Mouse (Mus musculus): ENCODE measurements around the gene Cfap97d1. TPM values are rescaled to one million over a fixed set of nuclear protein-coding genes. Genes with fewer than 3 reads are reported as not detected.

Gene Cfap97d1
- polyA plus RNA-seq, 1 experiment from 2014 or later, result not detected

DNA sequence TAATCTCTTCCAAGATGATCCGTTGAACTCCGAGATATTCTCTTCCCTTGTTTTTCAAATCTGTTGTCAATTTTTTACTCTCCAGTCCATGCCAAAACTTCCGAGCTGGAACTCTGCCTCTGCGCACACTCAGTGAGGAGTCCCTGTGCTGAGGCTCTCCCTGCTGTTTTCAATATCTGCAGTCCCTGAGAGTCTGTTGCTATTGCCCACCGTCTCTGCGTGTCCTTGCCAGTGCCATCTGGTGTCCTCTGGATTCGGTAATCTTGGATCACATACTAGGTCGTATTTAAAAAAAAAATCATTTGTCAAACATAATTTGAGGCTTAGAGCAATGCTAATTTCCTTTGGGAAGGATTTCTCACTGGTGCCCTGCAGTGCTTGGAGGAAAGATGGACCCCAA lies 50.8 kb downstream of the Cfap97d1 start:
- 56% methylated on average over 8 of the region's 8 CpGs for WGBS
- Histone ChIP-seq H3K36me3 (replicated peaks; ENCODE audit: control insufficient read depth, insufficient read depth) (no peaks in the 10 kb centered on the region), H3K4me1 (replicated peaks; ENCODE audit: control insufficient read depth, insufficient read depth, low read length) (no peaks in the 10 kb centered on the region), H3K27me3 (ENCODE audit: control insufficient read depth, insufficient read depth, low read length) (no peaks in the 10 kb centered on the region), H3K9me3 (ENCODE audit: control insufficient read depth, low read length) (no peaks in the 10 kb centered on the region), H3K4me2 (replicated peaks) (no peak overlapping the region), H3K27ac (no peak overlapping the region), H3K4me3 (replicated peaks; ENCODE audit: low read length) (no peak overlapping the region), H3K9ac (no peak overlapping the region)
- no peak for DNase-seq (ENCODE audit: low spot score)
- no peak for ATAC-seq (ENCODE audit: low FRiP score)

DNA sequence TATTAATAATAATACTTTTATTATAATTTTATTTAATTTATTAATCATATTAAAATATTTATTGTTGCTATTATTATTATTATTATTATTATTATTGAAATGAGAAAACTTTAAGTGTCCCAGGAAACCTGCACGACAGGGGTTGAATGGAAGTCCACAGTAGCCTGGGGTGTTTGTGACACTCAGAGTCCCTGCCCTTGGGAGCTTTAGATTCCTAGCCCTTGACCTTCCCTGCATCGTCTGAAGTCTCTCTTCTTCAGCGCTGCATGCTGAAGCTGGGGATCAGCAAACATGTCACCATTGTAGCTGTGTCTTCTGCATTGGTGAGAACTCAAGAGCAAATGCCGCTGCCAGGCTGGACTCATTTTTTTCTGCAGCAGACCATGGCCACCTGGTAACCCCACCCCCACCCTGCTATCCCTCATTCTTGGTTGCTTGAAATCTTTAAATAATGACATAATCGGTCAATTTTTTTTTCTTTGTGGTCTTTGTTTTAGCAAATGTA lies 51.4 kb downstream of the Cfap97d1 start:
- Histone ChIP-seq H3K36me3 (replicated peaks; ENCODE audit: control insufficient read depth, insufficient read depth) (no peaks in the 10 kb centered on the region), H3K4me3 (replicated peaks; ENCODE audit: low read length) (no peak overlapping the region), H3K4me2 (replicated peaks) (no peak overlapping the region), H3K4me1 (replicated peaks; ENCODE audit: control insufficient read depth, insufficient read depth, low read length) (no peaks in the 10 kb centered on the region), H3K9ac (no peak overlapping the region), H3K27me3 (ENCODE audit: control insufficient read depth, insufficient read depth, low read length) (no peaks in the 10 kb centered on the region), H3K27ac (no peak overlapping the region), H3K9me3 (ENCODE audit: control insufficient read depth, low read length) (no peaks in the 10 kb centered on the region)
- DNase-seq (ENCODE audit: low spot score) (no peak), ATAC-seq (ENCODE audit: low FRiP score) (no peak)
- WGBS, result 68% methylated on average over 5 of the region's 5 CpGs

DNA sequence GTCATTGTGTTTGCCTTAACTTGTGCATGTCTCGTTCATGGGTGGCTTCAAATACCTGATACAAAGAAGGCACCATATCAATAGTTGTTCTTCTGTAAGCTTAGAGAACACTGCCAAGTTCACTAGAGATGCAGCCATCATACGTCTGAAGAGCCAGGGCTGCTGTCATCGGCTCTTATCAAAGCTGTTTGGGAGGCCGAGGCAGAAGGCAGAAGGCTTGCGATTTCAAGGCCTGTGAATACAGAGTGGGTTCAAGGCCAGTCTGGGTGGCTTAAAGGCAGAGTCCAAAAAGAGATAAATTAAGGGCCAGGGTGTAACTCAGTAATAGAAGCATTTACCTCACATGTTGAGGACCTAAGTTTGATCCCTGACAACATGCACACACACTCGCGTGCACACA lies 52.3 kb downstream of the Cfap97d1 start:
- H3K4me3 ChIP-seq (replicated peaks; ENCODE audit: low read length), result no peak overlapping the region
- no peak for ATAC-seq (ENCODE audit: low FRiP score)
- no peak for DNase-seq (ENCODE audit: low spot score)
- H3K4me2 ChIP-seq (replicated peaks), result no peak overlapping the region
- no peak overlapping the region for H3K9ac ChIP-seq
- 91% methylated on average over 7 of the region's 7 CpGs for WGBS
- no peaks in the 10 kb centered on the region for H3K4me1 ChIP-seq (replicated peaks; ENCODE audit: control insufficient read depth, insufficient read depth, low read length)
- no peak overlapping the region for H3K27ac ChIP-seq
- H3K9me3 ChIP-seq (ENCODE audit: control insufficient read depth, low read length), result no peaks in the 10 kb centered on the region
- no peaks in the 10 kb centered on the region for H3K27me3 ChIP-seq (ENCODE audit: control insufficient read depth, insufficient read depth, low read length)
- no peaks in the 10 kb centered on the region for H3K36me3 ChIP-seq (replicated peaks; ENCODE audit: control insufficient read depth, insufficient read depth)

DNA sequence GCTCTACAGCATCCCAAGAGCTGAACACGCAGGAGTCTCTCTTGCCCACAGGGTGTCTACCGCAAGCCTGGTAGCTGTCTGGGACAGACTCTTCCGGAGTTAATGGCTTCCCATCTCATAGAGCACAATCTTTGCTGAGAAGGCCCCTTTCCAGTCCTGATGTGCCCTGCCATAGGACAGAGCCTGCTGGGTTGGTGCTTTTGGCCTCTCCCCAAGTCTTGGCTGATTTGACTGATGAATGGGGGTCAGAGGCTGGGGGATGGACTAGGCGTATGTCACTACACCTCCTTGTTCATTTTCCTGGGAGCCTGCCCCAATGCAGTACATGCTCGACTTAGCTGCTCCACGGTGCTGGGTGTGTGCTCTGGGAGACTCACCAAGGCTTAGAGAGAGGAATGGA lies 53.7 kb downstream of the Cfap97d1 start:
- Histone ChIP-seq H3K4me3 (replicated peaks; ENCODE audit: low read length) (no peak overlapping the region), H3K36me3 (replicated peaks; ENCODE audit: control insufficient read depth, insufficient read depth) (no peaks in the 10 kb centered on the region), H3K27ac (no peak overlapping the region), H3K9me3 (ENCODE audit: control insufficient read depth, low read length) (no peaks in the 10 kb centered on the region), H3K27me3 (ENCODE audit: control insufficient read depth, insufficient read depth, low read length) (no peaks in the 10 kb centered on the region), H3K9ac (no peak overlapping the region), H3K4me1 (replicated peaks; ENCODE audit: control insufficient read depth, insufficient read depth, low read length) (no peaks in the 10 kb centered on the region), H3K4me2 (replicated peaks) (no peak overlapping the region)
- ATAC-seq (ENCODE audit: low FRiP score) (no peak), DNase-seq (ENCODE audit: low spot score) (no peak)
- 68% methylated on average over 6 of the region's 6 CpGs for WGBS

DNA sequence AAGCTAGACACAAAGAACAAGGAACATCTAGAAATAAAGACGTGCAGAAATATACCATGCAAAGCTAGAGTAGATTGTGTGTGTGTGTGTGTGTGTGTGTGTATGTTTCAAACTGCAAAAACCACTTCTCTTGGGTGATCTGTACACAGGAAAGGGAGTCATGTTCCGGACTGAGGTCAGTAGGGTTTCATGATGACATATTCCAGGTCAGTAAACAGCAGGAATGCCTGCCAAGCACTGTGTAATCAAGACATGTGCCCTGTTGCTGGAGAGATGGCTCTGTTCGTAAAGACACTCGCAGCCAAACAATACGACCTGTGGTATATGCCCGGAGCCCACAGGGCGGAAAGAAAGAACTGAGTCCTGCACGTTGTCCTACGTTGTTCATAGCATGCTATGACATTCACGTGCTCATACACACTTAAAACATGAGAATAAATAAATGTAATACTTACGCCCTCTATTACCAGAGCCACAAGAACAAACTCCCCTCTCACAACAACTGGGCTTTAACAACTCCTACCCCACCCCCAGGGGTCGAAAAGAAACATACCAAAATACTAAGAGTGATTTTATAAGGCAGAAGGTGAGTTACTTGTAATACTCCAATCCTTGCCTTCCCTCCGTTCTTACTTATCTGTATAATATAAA lies 55.5 kb downstream of the Cfap97d1 start:
- H3K4me1 ChIP-seq (replicated peaks; ENCODE audit: control insufficient read depth, insufficient read depth, low read length), result no peaks in the 10 kb centered on the region
- H3K9ac ChIP-seq, result no peak overlapping the region
- DNase-seq (ENCODE audit: low spot score) (no peak), ATAC-seq (ENCODE audit: low FRiP score) (no peak)
- no peaks in the 10 kb centered on the region for H3K9me3 ChIP-seq (ENCODE audit: control insufficient read depth, low read length)
- no peak overlapping the region for H3K4me2 ChIP-seq (replicated peaks)
- 47% methylated on average over 13 of the region's 13 CpGs for WGBS
- no peak overlapping the region for H3K4me3 ChIP-seq (replicated peaks; ENCODE audit: low read length)
- no peak overlapping the region for H3K27ac ChIP-seq
- H3K36me3 ChIP-seq (replicated peaks; ENCODE audit: control insufficient read depth, insufficient read depth), result no peaks in the 10 kb centered on the region
- H3K27me3 ChIP-seq (ENCODE audit: control insufficient read depth, insufficient read depth, low read length), result no peaks in the 10 kb centered on the region

DNA sequence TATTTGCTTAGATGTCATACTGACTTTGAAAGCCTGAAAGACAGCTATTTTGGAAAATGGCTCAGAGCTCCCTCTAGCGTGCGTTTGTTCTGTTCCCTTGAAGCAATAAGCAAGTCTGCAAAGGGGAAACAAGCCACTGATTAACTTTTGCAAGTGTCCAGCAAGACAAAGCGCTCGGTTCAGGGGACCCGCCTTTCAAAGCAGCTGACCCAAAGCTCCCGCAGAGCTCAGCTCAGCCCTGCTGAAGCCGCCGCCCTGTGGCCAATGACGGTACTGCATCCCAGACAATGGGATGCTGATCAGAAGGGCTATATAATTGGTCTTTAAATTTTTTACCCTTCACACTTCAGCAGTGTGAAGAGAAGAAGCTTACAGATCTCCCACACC lies 56.1 kb downstream of the Cfap97d1 start:
- H3K4me2 ChIP-seq (replicated peaks), result 0 out of 2 replicates have a peak overlapping the region, but pooled peaks have one; percentile 4
- no peaks in the 10 kb centered on the region for H3K4me1 ChIP-seq (replicated peaks; ENCODE audit: control insufficient read depth, insufficient read depth, low read length)
- no peak overlapping the region for H3K27ac ChIP-seq
- H3K36me3 ChIP-seq (replicated peaks; ENCODE audit: control insufficient read depth, insufficient read depth), result no peaks in the 10 kb centered on the region
- H3K4me3 ChIP-seq (replicated peaks; ENCODE audit: low read length), result no peak overlapping the region
- ATAC-seq (ENCODE audit: low FRiP score) (peak; percentile 77), DNase-seq (ENCODE audit: low spot score) (peak; percentile 88)
- under 1% methylated on average over 9 of the region's 9 CpGs for WGBS
- no peaks in the 10 kb centered on the region for H3K27me3 ChIP-seq (ENCODE audit: control insufficient read depth, insufficient read depth, low read length)
- no peak overlapping the region for H3K9ac ChIP-seq
- H3K9me3 ChIP-seq (ENCODE audit: control insufficient read depth, low read length), result peaks cover 5% of the 10 kb centered on the region; the same call in 1 of the 2 replicates

DNA sequence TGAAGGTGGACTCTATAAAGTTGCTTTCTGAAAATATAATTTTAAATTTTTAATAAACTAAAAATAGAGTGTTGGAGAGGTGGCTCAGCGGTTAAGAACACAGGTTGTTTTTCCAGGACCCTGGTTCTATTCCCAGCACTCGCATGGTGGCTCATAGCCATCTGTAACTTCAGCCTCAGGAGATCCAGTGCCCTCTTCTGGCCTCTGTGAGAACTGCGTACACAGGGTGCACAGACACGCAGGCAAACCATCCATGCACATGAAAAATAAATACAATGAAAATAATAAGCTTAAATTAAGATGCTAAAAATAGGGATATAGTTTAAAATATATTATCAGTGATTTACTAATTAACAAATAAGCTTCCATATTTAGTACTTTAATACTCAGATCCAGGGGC lies 56.6 kb downstream of the Cfap97d1 start:
- no peak overlapping the region for H3K4me3 ChIP-seq (replicated peaks; ENCODE audit: low read length)
- H3K9ac ChIP-seq, result no peak overlapping the region
- no peak overlapping the region for H3K27ac ChIP-seq
- WGBS, result 70% methylated on average over 4 of the region's 4 CpGs
- no peaks in the 10 kb centered on the region for H3K4me1 ChIP-seq (replicated peaks; ENCODE audit: control insufficient read depth, insufficient read depth, low read length)
- no peaks in the 10 kb centered on the region for H3K27me3 ChIP-seq (ENCODE audit: control insufficient read depth, insufficient read depth, low read length)
- no peaks in the 10 kb centered on the region for H3K36me3 ChIP-seq (replicated peaks; ENCODE audit: control insufficient read depth, insufficient read depth)
- no peak overlapping the region for H3K4me2 ChIP-seq (replicated peaks)
- DNase-seq (ENCODE audit: low spot score), result no peak
- peaks cover 10% of the 10 kb centered on the region; the same call in 1 of the 2 replicates for H3K9me3 ChIP-seq (ENCODE audit: control insufficient read depth, low read length)
- no peak for ATAC-seq (ENCODE audit: low FRiP score)

DNA sequence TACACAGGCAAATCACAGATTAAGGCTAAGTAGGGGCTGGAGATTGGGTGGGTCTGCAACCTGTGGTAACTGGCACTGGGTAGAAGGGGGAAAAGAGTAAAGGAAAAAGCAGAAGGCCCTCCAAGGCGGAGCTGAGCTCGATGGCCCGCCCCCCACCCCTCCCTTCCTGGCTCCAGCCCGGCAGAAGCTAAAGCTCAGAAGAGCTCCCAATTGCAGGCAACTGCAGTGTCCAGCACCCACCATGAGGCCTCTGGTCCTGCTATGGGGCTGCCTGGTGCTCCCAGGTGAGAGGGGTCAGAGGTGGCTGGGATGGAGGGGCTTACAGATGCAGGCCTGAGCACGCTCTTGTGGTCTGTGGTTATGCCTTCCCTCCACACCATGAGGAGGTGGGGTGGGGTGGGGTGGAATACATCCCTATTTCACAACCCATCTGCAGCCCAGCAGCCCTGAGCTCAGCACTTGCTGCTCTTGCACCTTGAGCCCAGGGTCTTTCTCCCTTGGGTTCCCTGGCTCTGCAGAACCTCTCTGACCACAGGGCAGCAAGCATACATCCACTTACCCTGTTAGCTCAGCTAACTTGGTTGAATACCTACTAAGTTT lies 57.4 kb downstream of the Cfap97d1 start, which contains the start of gene Cd300lg:
Cd300lg (plus strand) TSS at position 160 of the 600 bp plus-strand sequence.
- no peak within 1 kb of the TSS for H3K27ac ChIP-seq

More for the DNA sequence above, 57.4 kb downstream of the Cfap97d1 start, which contains the start of gene Cd300lg:
- Histone ChIP-seq H3K4me2 (replicated peaks) (no peak within 1 kb of the TSS), H3K9me3 (ENCODE audit: control insufficient read depth, low read length) (peaks cover 14% of the 10 kb centered on the region; the same call in 1 of the 2 replicates), H3K4me3 (replicated peaks; ENCODE audit: low read length) (no peak within 1 kb of the TSS), H3K9ac (no peak within 1 kb of the TSS), H3K27me3 (ENCODE audit: control insufficient read depth, insufficient read depth, low read length) (no peaks in the 10 kb centered on the region), H3K4me1 (replicated peaks; ENCODE audit: control insufficient read depth, insufficient read depth, low read length) (no peaks in the 10 kb centered on the region), H3K36me3 (replicated peaks; ENCODE audit: control insufficient read depth, insufficient read depth) (no peaks in the 10 kb centered on the region)
- no peak for ATAC-seq (ENCODE audit: low FRiP score)
- no peak for DNase-seq (ENCODE audit: low spot score)
- WGBS, result 77% methylated on average over 5 of the region's 5 CpGs

Measured in hindbrain, embryonic 14.5 days (tissue).